Mouse (Mus musculus): ENCODE data around the gene Fut2. TPM values are rescaled to one million over a fixed set of nuclear protein-coding genes. Genes with fewer than 3 reads are reported as not detected.
A peak's percentile ranks its signal among the peaks of the same experiment; 100 is the strongest.

Fut2 gene
- total RNA-seq, 2 experiments from 2014 or later, result 0.30 to 0.67 TPM

GRCm38 (mm10) chr7:45639561-45640027 is 26.6 kb downstream of the Fut2 start, which contains the start of gene Mamstr:
Gene Mamstr, plus strand, starts transcription at chr7:45639977.
- DNase-seq (ENCODE audit: low spot score in 2 of 2), result no peak

GRCm38 (mm10) chr7:45638623-45639401 is 27.4 kb downstream of the Fut2 start:
- DNase-seq (ENCODE audit: low spot score in 2 of 2), result peak; percentile 90 to 97

- DNase-seq (ENCODE audit: low spot score in 2 of 2), result no peak
Measured at GRCm38 (mm10) chr7:45637710-45638109, 28.5 kb downstream of the Fut2 start.

- DNase-seq (ENCODE audit: low spot score in 2 of 2), result no peak
Measured at GRCm38 (mm10) chr7:45635711-45636688, 30.2 kb downstream of the Fut2 start.

GRCm38 (mm10) chr7:45634946-45635681 is 31.1 kb downstream of the Fut2 start:
- DNase-seq (ENCODE audit: low spot score in 2 of 2), result no peak

GRCm38 (mm10) chr7:45632499-45632898 is 33.7 kb downstream of the Fut2 start:
- no peak for DNase-seq (ENCODE audit: low spot score in 2 of 2)

GRCm38 (mm10) chr7:45630064-45630907 is 35.9 kb downstream of the Fut2 start:
- DNase-seq (ENCODE audit: low spot score in 2 of 2), result no peak

GRCm38 (mm10) chr7:45628364-45629294 is 37.6 kb downstream of the Fut2 start:
- peak; percentile 78 for DNase-seq (ENCODE audit: low spot score in 2 of 2)

GRCm38 (mm10) chr7:45627261-45627660 is 38.9 kb downstream of the Fut2 start, which contains the start of gene Rasip1:
Gene Rasip1, plus strand, starts transcription at chr7:45627488.
- no peak for DNase-seq (ENCODE audit: low spot score in 2 of 2)

GRCm38 (mm10) chr7:45626571-45627076 is 39.6 kb downstream of the Fut2 start:
- DNase-seq (ENCODE audit: low spot score in 2 of 2), result no peak

GRCm38 (mm10) chr7:45625481-45625880 is 40.7 kb downstream of the Fut2 start:
- no peak for DNase-seq (ENCODE audit: low spot score in 2 of 2)

- no peak for DNase-seq (ENCODE audit: low spot score in 2 of 2)
Measured at GRCm38 (mm10) chr7:45624718-45625117, 41.5 kb downstream of the Fut2 start.

- DNase-seq (ENCODE audit: low spot score in 2 of 2), result no peak
Measured at GRCm38 (mm10) chr7:45623507-45623906, 42.7 kb downstream of the Fut2 start.

GRCm38 (mm10) chr7:45621443-45621842 is 44.8 kb downstream of the Fut2 start, which contains the start of gene Izumo1:
Gene Izumo1, plus strand, starts transcription at chr7:45621811.
- DNase-seq (ENCODE audit: low spot score in 2 of 2), result no peak

GRCm38 (mm10) chr7:45619592-45619991 is 46.6 kb downstream of the Fut2 start:
- no peak for DNase-seq (ENCODE audit: low spot score in 2 of 2)

- DNase-seq (ENCODE audit: low spot score in 2 of 2), result no peak
Measured at GRCm38 (mm10) chr7:45618316-45618715, 47.9 kb downstream of the Fut2 start.

- DNase-seq (ENCODE audit: low spot score in 2 of 2), result no peak
Measured at GRCm38 (mm10) chr7:45617042-45617695, 49.0 kb downstream of the Fut2 start, which contains the start of gene Fut1. Gene Fut1, plus strand, starts transcription at chr7:45617289.

- no peak for DNase-seq (ENCODE audit: low spot score in 2 of 2)
Measured at GRCm38 (mm10) chr7:45616277-45616676, 49.9 kb downstream of the Fut2 start.
